Mouse (Mus musculus) hindlimb bud, embryonic 11.5 days (tissue): ENCODE results near the gene Scrt2.

Source experiments
- DNase-seq: peaks from one replicate; pipeline ENCODE4 v3.0.0-alpha.2; 2012; ENCODE audit warnings: low read depth, low spot score; ENCODE audit errors: extremely low spot score

Gene Scrt2

DNA sequence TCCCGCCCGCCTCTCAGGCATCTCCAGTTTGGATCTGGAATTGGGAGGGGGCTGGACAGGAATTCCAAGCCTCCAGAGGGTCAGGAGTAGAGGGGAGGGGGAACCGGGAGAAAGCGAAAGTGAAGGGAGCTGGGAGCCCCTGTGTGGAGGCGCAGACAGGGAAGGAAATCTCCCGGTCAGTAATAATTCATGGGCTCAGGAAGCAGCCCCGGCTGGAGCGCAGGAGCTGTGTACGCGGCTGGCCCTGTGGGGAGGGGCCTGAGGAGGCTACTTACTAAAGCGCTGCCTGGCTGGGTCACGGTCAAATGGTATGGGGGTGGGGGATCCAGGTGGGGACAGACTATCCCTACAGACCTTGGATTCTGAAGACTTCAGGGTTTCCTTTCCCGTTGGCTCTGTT, 60.7 kb downstream of the Scrt2 start:
- DNase-seq, result peak; percentile 53

DNA sequence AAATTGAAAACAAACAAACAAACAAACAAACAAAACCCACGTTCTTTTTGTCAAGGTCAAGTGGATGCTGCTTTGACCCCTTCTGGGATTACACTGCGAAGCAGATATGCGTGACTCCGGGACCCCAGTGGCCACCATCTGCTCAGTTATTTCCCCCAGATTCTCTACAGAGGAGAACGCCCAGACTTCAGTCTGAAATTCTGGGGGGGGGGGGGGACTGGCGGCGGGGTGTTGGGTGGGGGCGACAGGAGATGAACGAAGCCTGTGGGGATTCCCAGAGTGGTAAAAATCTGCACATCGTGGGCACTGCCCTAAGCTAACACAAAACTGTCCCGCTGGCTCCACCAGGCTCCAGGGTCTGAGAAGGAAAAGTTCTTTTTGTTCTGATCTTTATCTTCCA, 61.2 kb downstream of the Scrt2 start:
- DNase-seq, result no peak

DNA sequence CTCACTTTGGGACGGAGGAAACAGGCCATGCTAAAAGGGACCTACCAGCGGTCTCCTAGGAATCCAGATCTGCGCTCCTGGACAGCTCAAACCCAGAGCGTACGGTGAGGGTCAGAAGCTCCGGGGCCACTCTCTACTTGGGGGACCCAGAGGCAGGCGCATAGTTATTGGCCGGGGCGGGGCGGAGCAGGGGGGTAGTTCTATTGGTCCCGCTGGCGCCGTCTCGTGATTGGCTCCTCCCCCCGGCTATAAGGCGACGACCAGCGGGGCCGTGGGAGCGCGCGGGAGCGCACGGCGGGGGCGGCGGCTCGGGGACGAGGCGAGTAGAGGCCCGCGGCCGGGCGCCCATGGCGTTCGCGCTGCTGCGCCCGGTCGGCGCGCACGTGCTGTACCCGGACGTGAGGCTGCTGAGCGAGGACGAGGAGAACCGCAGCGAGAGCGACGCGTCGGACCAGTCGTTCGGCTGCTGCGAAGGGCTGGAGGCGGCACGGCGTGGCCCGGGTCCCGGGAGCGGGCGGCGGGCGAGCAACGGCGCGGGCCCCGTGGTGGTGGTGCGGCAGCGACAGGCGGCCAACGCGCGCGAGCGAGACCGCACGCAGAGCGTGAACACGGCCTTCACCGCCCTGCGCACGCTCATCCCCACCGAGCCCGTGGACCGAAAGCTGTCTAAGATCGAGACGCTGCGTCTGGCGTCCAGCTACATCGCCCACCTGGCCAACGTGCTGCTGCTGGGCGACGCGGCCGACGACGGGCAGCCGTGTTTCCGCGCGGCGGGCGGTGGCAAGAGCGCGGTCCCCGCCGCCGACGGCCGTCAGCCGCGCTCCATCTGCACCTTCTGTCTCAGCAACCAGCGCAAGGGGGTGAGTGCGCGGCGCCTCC, 62.2 kb downstream of the Scrt2 start, which contains the start of gene Tcf15:
Gene Tcf15, plus strand, starts transcription at position 283 of the 879 bp plus-strand sequence.
- no peak for DNase-seq

DNA sequence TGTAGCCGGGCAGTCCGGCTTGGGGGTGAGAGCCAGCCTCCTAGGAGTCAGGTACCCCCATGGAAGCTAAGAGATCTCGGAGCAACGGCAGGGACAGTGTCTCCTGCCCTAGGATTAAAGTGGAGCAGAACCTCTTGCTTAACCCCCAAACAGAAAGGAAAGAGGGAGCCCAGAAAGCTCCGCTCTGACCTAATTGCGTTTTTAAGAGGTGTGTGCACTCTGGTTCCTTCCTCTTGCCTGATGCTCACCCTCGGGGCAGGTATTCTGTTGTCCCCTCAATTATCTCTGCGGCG, 62.8 kb downstream of the Scrt2 start:
- DNase-seq, result no peak

DNA sequence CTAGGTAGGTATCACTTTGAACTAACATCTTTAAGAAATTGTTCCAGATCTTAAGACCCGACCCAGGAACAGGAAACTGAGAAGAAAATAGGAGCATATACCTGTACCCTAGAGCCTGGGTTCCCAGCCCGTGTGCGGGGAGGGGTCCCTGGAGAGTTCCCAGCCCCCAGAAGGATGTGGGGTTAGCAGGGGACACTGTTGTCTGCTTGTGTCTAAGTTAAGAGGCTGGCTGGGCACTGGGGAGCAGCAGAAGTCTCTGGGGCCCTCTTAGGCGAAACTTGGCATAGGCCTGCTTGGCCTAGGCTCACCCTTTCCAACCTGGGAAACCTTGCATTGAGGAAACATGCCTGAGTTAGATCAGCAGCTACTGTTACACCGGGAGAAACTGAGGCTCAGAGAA, 63.2 kb downstream of the Scrt2 start:
- DNase-seq, result no peak
